Mouse (Mus musculus) skeletal muscle tissue, adult 2 months (tissue): ENCODE measurements around the gene Gtpbp4.
A peak's percentile ranks its signal among the peaks of the same experiment; 100 is the strongest.
"Not testable (repeated sequence)": the region's sequence is repeated elsewhere in the genome, so short reads cannot be mapped to it uniquely, and the experiment has no call there.

Experiments used
- DNase-seq: peaks from one replicate; pipeline ENCODE4 v3.0.0-alpha.2; 2012; ENCODE audit warnings: low read depth, low spot score

Gene Gtpbp4

GRCm38 (mm10) chr13:8995990-8996786, at the start of gene Gtpbp4:
Gene Gtpbp4, minus strand, starts transcription at chr13:8996083.
- DNase-seq: peak; percentile 96

GRCm38 (mm10) chr13:9044731-9045130, 48.8 kb upstream of the Gtpbp4 start:
- DNase-seq: no peak

DNA sequence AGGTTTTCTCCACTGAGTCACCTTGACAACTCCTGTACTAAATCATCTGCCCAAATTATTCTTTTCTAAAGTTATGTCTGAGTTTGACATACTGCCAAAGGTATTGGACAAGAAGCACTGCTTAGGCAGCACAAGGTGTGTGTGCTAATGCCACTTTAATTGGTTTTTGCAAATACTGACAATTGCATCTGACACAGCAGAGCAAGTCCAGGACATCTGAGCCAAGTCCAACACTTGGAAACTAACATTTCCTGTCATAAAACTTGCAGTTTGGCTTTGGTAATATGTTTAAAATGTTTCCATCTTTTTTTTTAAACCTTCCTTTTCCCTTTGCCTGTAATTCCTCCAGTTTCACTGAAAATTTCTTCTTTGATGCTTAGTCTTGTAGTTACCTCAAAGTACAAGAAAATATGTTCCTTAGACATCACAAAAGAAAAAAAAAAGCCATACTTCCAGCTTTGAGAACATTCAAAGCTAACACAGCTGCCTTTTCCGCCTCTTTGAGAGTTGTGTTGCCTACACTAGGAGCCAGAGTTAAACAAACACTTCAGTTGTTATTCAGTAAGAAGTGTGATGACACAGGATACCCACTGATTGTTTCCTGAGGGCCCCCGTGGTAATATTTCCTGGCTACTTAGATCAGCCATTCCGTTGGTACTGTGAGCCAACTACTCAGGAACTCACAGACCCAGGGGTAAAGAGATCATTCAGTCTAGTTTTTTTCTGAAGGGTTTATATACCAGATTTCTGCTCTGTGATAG, 47.6 kb upstream of the Gtpbp4 start:
- no peak for DNase-seq

GRCm38 (mm10) chr13:9040626-9041025, 44.7 kb upstream of the Gtpbp4 start:
- no peak for DNase-seq

DNA sequence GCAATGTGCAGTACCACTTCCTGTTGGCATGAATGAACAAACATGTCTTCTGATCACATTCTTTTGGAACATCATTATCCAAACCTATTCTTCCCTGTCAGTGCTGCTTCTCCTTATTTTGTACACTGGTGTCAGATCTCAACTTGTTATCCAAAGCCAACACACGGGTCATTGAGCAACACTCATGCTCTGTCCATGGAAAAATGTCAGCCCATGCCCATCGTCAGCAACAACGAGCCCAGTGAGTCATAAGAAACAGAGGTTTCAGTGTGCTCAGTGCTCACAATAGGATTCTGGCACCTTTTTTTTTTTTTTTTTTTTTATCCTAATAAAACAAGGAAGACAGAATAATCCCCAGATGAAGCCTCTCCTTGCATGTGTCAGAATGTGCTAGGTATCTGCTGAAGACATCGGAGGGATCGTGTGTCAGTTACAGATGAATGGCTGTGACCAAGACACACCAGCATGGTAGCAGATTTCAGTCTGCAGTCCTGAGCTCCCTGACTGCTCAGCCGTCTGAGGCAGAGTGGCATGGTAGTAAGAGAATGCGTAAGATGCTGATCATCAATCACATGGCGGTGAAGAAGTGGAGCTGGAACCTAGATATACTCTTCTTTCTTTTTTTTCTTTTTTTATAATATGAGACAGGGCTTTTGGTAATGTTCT, 36.2 kb upstream of the Gtpbp4 start:
- DNase-seq: no peak

DNA sequence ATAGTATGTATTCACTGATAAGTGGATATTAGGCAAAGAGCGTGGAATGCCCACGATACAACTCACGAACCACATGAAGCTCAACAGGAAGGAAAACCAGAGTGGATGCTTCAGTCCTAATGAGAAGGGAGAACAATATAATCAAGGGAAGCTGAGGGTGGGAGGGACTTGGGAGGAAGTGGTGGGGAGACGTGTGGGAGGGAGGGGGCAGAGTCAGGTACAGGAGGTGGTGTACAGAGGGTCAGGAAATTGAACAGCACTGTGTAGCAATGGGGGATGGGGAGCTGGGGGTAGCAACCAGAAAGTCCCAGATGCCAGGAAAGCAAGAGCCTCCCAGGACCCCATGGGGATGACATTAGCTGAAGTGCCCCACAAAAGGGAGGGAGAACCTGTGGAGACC, 34.5 kb upstream of the Gtpbp4 start:
- DNase-seq: no peak

DNA sequence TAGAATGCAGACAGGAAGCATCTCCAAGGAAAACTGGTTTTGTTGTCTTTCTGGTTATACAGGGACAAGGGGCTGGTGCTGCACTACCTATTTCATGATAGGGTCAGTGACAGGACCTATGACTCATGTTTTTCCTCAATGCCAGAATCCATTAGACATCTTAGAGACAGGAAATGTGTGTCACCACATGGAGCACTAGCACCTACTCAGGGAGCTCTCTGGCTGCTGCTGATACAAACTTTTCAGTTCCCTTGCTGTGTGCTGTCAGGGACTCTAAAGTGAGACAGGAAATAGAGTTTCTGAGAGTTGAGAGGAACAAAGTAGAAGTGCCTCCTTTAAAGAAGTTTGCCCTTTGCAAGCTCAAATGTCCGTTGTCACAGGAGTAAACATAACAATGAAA, 31.4 kb upstream of the Gtpbp4 start:
- DNase-seq: no peak

DNA sequence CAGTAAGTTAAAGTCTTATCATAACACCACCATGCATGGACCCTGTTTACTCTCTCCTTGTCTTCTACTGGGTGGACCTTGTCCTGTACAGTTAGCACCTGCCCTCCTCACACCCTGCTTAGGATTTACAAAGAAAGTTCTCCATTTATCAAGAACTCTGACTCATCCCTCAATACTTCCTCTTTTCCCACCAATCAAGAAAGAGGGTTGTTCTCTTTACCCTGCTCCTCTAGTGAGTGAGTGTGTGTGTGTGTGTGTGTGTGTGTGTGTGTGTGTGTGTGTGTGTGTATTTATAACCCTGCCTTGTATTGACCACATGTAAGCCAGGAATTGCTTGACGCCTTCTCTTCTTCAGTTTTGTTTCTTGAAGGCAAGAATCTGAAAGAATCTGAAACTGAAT, 26.7 kb upstream of the Gtpbp4 start:
- no peak for DNase-seq

DNA sequence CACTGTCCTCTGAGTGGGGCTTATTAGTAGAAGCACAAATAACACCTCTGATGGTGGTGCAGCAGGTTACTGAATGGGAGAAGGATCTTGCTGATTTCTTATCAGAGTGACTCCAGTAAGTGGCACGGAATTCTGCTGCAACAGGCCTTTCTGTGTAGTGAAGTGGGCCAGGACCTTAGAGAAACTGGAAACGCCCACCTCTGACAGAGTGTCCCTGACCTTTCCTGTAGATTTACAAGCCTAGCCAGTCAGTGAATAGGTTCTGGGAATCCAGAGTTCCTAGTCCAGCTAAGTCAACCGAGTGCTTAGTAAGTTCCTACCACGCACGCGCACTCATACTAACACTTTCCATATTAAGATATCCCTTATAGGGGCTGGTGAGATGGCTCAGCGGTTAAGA, 25.7 kb upstream of the Gtpbp4 start:
- DNase-seq: no peak

DNA sequence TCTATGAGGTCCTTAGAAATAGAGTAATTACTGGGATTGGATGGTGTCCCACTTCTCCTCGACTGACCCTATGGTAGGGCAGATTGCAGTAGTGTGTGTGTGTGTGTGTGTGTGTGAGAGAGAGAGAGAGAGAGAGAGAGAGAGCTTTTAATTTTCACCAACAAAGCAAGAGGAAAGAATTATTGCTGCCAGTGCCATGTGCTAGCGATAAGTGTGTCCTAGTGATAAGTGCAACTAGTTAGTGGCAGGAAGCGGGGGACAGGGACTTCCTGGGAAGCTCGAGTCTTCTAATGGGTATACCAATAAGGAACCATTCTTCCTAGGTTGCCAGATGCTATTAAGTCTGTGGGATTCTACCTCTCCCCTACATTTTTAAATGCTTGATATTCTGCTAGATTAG, 23.8 kb upstream of the Gtpbp4 start:
- DNase-seq: no peak

DNA sequence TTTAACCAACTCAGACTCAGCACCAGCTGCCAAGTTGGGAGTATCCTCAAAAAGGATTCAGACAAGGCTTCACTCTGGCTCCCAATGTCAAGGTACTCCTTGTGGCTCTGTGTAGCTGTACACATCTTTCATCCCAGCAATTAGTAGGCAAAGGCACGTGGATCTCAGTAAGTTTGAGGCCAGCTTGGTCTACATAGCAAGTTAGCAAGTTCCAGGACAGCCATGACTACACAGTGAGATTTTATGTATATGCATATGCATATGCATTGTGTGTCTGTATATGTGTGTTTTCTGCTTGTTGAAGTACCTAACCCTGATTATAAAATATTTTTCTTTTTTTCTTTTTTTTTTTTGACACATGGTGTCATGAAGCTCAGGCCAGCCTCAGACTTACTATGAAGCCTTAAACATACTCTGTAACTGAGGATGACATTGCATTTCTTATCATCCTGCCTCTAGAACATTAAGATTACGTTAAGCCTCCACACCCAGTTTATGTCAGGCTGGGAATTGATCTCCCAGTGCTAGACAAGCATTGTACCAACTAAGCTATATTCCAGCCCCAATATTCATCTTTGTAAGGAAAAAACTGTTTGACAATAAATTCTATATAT, 23.2 kb upstream of the Gtpbp4 start:
- DNase-seq: no peak

GRCm38 (mm10) chr13:9017190-9017589, 21.3 kb upstream of the Gtpbp4 start:
- DNase-seq: no peak

DNA sequence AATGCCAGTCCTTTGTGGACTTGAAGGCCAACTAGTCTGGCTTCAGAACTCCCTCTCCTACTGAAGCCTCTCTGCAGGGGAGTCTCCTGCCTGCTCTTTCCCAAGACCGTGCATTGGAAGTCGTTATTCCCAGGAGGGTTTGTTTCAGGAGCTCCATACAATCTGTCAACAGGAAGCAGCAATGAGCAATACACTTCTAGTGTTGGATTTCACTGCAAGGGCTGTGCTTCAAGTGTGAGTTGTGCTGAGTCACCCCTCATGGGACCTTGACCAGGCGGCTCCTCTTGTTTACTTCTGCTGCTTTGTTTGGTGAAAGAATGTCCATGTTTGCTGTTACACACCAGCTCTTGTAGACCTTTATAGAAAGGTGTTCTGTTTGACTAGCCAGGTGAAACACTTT, 18.5 kb upstream of the Gtpbp4 start:
- peak; percentile 4 for DNase-seq

- no peak for DNase-seq
These were observed 17.6 kb upstream of the Gtpbp4 start for GRCm38 (mm10) chr13:9013483-9013882.

- DNase-seq: peak; percentile 94
These were observed 15.9 kb upstream of the Gtpbp4 start for GRCm38 (mm10) chr13:9011596-9012350.

DNA sequence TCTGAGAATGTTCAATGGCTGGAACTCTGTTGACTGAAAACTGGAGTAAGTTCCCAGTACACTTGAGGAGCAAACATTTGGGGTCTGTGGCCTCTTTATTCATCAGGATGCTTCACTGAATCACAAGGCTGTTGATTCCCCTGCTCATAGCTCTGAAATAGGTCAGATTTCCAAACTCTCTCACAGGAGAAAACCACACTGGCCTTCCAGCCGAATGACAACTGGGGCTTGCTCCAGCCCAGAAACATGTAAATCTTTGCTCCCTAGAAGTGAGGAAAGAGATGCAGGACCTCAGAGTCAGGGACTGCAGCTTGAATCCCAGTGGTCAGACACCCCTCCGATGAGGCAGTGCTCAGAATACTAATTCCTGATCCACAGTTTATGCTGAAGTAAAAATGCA, 7.4 kb upstream of the Gtpbp4 start:
- DNase-seq: no peak

GRCm38 (mm10) chr13:8999464-8999863, 3.6 kb upstream of the Gtpbp4 start:
- no peak for DNase-seq

DNA sequence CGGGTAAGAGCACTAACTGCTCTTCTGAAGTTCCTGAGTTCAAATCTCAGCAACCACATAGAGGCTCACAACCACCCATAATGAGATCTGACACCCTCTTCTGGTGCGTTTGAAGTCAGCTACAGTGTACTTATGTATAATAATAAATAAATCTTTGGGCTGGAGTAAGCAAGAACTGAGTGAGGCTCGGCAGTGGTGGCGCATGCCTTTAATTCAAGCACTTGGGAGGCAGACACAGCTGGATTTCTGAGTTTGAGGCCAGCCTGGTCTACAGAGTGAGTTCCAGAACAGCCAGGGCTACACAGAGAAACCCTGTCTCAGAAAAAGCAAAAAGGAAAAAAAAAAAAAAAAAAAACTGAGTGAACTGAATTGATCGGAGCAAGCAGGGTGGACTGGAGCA, 1.3 kb upstream of the Gtpbp4 start:
- DNase-seq: not testable (repeated sequence)

- peak; percentile 5 for DNase-seq
These were observed 509 bp downstream of the Gtpbp4 start for GRCm38 (mm10) chr13:8995159-8995989.

- no peak for DNase-seq
These were observed 3.7 kb downstream of the Gtpbp4 start for GRCm38 (mm10) chr13:8992231-8992630.
